14 mouse cellular contexts compared by ENCODE assay signal in genomic region chr10:69161503-69161902, GRCm38 (mm10).
"Had no signal": no experiment of that assay in that cellular context is flagged by ENCODE, and none has a peak within 500 bp of the region (broad histone marks: within the 10 kb centered on the region; RNA-seq: fewer than 3 reads in every experiment).

No protein-coding gene starts in this region.

- H3K4me2 ChIP-seq: lung, embryonic 15.5 days; midbrain, embryonic 11.5 days; midbrain, embryonic 13.5 days; midbrain, embryonic 15.5 days; neural tube, embryonic 12.5 days; stomach, embryonic 15.5 days had no signal

- ATAC-seq: lung, postnatal 0 days; midbrain, embryonic 13.5 days; midbrain, embryonic 15.5 days had no signal

- H3K4me3 ChIP-seq: lung, embryonic 15.5 days; megakaryocyte, embryonic 14.5 days; midbrain, embryonic 13.5 days; midbrain, embryonic 15.5 days; neural tube, embryonic 12.5 days; stomach, embryonic 15.5 days had no signal

- H3K27ac ChIP-seq: lung, embryonic 15.5 days; macrophage; midbrain, embryonic 13.5 days; midbrain, embryonic 15.5 days; neural tube, embryonic 12.5 days; stomach, embryonic 15.5 days; stomach, postnatal 0 days had no signal

- H3K9ac ChIP-seq: lung, embryonic 15.5 days; midbrain, embryonic 13.5 days; midbrain, embryonic 15.5 days; neural tube, embryonic 12.5 days; stomach, embryonic 15.5 days had no signal

- DNase-seq: lung, adult 2 months; lung, postnatal 14 days; lung, postnatal 36 days; right cerebral cortex, postnatal 14 days had no signal

- H3K36me3 ChIP-seq: lung, embryonic 15.5 days; midbrain, embryonic 13.5 days; midbrain, embryonic 15.5 days; neural tube, embryonic 12.5 days; stomach, embryonic 15.5 days had no signal

- H3K9me3 ChIP-seq: lung, embryonic 15.5 days; megakaryocyte, embryonic 14.5 days; midbrain, embryonic 13.5 days; midbrain, embryonic 15.5 days; stomach, embryonic 15.5 days had no signal

- H3K27me3 ChIP-seq: lung, embryonic 15.5 days; midbrain, embryonic 13.5 days; midbrain, embryonic 15.5 days; neural tube, embryonic 12.5 days; stomach, embryonic 15.5 days had no signal

- H3K4me1 ChIP-seq: megakaryocyte, embryonic 14.5 days; midbrain, embryonic 13.5 days; midbrain, embryonic 15.5 days; neural tube, embryonic 12.5 days; stomach, embryonic 15.5 days had no signal
